Mouse (Mus musculus): ENCODE data around the gene Pdzd7.

Gene Pdzd7

DNA sequence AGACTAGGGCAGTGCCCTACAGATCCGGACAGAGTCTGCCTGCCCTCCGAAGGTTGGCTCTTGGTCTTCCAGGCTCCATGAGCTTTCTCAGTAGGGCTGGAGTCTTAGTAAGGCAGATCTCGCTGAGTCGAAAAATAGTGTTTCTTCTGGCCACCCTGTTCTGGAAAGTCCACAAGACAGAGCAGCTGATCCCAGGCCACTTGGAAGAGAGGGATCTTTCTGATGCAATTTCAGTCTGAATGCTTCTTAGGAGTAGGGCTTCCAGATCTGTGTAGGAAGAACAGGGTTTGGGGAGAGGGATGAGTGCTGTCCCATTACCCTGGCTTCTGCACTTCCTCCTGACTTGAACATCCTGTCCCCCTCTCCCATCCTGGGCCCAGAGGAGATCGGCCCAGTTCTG, at the start of gene Pdzd7:
Gene Pdzd7, minus strand, starts transcription at position 67 of the 400 bp plus-strand sequence.
- no peak for DNase-seq (ENCODE audit: extremely low spot score, low read depth, low spot score)

DNA sequence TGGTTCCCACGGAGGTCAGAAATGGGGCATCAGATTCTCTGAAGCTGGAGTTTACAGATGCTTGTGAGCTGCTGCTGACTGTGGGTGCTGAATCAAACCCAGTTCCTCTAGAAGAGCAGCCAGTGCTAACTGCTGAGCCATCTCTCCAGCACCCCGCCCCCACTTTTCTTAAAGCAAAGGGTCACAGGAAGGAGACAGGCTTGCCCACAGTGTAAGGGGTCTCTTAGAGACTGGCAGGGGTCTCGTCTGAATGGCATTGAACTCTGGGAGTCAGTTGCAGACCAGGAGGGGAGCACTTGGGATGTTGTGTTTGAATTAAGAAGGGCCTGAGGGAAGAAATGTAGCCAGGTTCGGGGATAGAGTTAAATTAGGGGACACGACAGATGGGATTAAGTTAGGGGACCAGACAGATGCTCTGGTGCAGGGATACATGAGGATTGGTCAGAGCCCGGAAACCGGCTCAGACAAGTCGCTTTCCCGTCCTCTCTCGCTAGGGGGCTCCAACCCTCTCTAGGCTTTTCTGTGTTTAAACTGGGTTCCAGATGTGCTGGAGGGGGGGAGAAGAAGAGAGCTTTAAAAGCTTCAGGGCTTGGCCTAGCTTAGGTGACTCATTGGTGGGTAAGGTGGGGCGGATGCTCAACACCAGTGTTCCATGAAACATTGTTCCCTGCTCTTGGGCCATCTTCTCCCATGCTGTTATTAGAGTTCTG, 36.5 kb upstream of the Pdzd7 start:
- DNase-seq (ENCODE audit: extremely low spot score, low read depth, low spot score), result no peak

DNA sequence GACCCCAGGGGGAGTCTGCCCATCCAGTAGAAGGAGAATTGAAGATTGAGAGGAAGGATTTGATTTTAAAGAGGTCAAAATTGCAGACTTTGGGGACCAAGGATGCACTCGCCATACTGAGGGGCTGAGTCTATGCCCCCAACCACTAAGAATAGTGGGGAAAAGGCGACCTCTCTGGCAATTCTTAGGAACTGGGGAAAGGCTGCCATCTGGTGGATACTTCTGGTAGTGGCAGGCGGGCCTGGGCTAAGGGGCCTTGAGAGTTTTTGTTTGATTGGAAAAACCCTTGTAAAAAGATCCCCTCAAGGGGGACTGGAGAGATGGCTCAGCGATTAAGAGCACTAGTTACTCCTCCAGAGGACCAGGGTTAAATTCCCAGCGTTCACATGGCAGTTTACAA, 35.8 kb upstream of the Pdzd7 start:
- no peak for DNase-seq (ENCODE audit: extremely low spot score, low read depth, low spot score)

DNA sequence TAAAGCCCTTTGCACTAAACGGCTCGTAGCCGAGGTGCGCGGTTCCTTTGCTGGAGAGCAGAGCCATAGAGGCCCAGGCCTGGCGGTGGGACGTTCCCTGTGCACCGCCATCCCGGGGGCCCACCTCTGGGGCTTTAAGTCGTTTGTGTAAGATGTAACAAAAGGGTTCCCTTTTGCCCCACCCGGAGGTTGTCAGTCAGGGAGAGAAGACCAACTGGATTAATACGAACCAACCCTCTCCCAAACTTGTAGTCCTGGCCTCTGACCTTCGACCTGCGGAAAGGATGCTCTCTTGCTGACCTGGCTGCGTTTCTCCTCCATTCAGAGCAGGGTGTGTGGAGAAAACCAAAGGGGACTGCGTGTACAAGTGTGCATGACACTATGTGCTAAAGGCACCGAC, 35.2 kb upstream of the Pdzd7 start:
- no peak for DNase-seq (ENCODE audit: extremely low spot score, low read depth, low spot score)

DNA sequence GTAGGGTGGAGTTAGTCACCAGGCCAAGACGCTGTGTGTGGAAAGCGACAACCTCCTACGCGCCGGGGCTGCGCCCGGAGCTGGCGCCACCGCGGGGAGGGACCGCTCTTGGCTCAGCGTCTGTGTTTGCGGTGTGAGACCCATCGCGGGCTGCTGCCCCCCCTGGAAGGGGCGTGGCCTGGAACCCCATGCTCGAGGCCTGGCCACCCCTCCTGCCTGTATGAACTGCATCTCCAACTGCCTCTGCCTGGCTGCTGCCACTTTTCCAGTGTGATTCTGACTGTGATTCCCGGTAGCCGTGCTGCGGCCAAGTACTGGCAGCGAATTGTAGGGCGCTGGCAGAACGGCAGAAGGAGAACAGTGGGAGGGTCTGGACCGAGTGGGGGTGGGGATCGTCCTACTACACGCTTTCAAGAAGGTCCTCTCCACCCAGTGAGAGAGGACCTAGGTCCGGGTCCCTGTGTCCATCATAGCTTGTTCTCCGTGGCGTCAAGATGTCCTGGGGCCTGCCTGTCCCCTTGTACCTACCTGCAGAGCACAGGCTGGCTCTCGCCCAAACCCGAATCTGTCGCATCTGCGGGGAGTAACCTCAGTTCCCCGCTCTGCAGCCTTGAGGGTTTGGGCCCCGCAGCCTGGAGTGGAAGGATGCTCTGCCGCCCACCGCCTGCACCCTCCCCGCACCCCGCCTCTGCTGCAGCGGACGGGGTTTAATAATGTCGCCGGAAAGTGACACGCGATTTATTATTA, 34.4 kb upstream of the Pdzd7 start:
- DNase-seq (ENCODE audit: extremely low spot score, low read depth, low spot score), result no peak

DNA sequence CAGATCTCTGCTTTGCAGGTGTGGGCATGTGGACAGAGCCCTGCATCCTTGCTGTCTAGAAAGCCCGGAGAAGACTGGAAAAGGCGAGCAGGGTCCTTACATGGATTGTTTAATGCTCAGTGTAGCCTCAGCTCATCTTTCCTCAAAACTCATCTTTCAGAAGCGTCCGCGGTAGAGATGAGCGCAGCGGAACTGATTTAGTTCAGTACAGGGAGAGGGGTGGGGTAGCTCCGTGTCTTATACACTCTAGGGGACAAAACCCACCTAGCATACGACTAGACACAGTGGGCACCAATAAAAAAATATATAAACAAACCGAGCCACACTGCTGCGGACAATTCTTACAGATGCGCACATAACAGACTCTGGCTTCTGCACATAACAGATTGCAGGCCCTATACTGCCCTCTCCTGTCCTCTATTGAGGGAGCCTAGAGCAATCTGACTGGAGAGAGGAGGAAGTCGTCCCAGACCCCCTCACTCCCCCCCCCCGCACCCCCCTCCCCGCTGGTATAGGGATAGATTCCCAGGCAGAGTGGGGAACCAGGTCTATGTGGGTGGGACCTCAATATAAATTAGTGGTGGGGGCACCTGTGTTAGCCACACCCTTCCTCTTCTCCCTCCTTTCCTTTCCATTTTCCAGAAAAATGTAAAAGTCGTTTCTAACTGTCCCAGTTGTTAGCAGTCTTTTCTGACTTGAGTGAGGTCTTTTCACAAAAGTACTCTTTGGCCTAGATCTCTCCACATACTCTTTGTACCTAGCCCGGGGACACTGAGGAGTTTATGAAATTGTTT, 33.7 kb upstream of the Pdzd7 start:
- no peak for DNase-seq (ENCODE audit: extremely low spot score, low read depth, low spot score)

DNA sequence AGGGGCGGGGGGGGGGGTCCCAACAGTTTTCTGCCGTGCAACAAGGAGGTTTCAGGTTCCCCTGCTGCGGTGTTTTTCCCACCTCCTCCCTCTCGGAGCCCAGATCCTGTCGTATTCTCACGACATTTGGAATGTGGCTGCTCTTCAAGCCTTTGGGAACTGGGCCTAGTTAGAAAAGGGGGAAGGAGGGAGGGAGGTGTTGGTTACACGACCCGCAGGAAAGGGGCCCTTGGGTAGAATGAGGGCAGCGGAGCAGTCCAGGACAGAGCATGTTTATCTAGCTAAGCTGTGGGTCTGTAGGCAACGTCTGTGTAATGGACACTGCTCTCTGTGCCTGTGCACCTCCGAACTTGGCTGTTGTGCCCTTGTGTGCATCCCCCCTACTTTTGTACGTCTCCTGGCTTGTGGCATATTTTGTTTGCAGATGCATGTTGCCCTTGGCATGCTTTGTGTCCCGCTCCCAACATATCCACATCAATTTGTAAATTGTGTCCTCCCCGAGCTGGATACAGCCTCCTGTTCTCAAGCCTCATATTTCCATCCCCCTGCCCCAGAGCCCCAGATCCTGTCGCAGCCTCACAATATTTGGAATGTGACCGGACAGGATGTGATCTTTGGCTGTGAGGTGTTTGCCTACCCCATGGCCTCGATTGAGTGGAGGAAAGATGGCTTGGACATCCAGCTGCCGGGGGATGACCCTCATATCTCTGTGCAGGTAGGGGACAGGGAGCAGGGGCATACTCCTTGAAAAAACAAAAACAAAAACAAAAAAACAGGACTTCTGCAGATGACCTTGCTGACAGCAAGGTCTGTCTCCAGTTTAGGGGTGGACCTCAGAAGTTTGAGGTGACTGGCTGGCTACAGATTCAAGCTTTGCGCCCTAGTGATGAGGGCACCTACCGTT, 32.5 kb upstream of the Pdzd7 start:
- no peak for DNase-seq (ENCODE audit: extremely low spot score, low read depth, low spot score)

DNA sequence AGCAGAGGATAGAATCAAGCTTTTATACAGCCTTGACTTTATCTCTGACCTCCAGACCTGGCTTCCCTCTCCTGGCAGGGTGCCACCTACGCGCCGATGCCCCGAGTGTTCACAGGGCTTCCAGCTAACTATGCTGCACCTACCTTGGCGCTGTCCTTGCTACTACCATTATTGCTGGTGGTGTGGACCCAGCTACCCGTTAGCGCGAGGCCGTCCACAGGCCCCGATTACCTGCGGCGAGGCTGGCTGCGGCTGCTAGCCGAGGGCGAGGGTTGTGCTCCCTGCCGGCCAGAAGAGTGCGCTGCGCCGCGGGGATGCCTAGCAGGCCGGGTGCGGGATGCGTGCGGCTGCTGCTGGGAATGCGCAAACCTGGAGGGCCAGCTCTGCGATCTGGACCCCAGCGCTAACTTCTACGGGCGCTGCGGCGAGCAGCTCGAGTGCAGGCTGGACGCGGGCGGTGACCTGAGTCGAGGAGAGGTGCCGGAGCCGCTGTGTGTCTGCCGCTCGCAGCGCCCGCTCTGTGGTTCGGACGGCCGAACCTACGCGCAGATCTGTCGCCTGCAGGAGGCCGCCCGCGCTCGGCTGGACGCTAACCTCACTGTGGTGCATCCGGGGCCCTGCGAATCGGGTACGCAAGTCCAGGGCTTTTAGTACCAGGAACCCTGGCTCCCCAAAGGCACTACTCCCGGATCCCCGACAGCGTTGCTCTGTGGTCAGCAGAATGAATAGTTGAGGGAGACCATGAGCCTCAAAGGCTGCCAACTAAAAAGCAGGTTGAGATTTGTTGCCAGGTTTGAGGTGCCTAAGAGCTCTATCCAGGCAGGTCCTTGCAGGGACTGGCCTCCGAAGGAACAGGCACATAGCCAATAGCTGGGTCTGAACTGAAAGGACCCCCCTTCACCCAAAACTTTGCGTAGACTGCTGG, 31.3 kb upstream of the Pdzd7 start:
- DNase-seq (ENCODE audit: extremely low spot score, low read depth, low spot score), result no peak

DNA sequence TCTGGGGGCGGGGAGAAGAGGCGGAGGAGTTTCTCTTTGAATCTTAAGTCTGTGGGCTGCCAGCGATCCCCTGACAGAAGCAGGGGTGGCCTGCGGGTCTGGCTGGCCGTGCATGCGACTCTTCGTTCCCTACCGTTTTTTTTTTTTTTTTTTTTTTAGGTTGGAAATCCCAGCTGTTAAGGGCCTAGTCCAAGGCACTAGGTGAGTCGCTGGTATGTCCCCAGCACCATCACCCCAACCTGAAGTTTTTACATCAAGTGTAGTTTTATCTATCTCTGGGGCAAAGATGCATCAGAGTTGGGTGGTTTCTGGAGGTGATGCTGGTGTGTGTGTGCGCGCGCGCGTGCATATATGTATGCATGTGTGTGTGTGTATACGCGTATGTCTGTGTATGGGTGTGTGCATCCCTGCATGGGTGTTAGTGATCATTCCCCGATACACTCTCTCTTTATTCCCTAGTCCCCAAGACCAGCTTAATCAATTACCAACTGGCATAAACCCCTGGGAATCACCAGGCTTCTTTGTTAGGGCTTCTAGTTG, 30.6 kb upstream of the Pdzd7 start:
- no peak for DNase-seq (ENCODE audit: extremely low spot score, low read depth, low spot score)

DNA sequence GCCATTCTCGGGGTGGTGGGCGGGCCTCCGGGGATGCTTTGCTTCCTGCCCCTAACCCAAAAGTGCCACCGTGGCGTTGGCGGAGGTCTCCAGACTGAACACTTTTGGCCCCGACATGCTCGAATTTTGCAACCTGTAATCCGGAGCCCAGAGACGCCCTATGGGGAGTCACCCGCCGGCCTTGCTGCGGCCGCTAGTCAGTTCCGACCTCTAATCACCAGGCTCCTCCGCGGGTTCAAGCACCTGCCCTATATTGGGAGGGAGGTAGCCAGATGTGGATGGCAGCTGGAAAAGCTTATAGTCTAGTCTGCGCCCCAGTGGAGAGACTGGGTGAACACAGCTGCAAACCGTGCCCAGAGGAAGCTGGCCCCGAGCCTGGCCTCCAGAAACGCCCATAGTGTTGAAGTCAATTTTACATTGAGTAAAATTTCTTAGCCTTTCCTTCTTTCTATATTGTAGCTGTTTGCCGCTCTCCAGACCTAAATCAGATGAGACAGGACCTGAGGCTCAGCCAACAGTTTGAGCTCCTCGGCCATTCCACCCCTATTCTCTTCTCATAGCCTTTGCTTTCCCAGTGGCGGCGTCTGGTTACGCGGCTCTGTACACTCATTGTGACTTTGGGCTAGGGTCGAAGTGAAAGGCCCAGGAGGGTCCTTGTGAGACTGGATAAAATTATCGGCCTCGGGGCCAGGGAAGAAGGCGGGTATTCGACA, 30.0 kb upstream of the Pdzd7 start:
- DNase-seq (ENCODE audit: extremely low spot score, low read depth, low spot score), result no peak

DNA sequence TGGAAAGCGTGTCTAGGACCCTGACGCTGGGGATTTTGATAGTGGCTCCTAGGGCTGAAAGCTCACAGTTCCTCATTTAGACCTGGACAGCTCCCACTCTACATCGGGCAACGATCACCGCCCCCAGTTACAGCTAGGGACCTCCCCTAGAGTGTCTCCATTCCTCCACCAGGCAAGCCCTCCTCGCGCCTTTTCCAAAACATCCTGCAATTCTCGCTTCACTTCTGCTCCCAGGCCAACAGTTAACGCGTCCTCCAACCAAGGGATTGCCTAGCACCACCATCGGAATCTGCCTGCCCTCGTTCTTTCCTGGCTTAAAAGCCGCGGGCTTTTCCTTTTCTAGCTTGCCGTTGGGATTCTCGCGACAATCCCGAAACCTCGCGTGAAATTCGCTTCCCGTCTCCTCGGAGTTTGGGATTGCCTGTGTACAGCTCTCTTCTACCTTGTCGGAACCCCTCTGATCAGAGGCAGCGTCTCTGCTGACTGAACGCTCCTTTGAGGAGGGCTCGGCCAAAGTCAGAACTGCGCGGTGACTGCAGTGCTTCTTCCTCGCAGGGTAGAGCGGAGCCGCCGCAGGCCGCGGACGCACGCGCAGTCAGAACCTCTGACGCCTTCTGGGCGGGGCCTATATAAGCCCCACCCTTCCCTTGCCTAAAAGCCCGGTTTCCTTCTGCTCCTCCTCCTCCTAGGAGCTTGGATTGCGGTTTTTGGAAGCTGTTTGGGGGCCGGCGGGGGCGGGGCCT, 29.2 kb upstream of the Pdzd7 start, which contains the start of gene Kazald1:
Gene Kazald1, plus strand, starts transcription at position 662 of the 743 bp plus-strand sequence.
- DNase-seq (ENCODE audit: extremely low spot score, low read depth, low spot score), result no peak

DNA sequence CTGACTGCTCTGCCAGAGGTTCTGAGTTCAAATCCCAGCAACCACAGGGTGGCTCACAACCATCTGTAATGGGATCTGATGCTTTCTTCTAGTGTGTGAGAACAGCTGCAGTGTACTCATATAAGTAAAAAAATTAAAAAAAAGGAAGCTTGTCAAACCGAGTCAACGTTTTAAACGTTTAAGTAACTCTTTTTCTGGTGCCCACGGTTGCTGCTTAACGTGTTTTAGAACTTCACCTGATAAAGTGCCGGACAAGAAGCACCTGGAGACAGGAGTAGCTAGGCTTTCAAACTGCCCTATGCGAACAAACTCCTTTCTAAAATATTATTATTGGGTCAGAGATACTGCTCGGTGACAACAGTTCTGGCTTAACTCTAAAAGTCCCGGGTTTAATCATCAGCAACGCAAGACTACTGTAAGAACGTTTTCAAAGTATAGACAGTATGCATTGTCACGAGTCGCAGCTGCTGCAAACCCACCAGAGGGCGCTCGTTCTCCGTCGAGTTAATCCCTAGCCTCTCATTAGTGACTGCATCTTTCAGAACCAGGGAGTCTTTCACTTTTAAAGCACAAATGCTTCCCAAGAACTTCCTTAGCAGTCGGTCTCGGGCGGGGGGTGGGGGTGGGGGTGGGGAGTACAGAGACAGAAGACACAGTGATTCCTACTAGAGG, 28.5 kb upstream of the Pdzd7 start:
- DNase-seq (ENCODE audit: extremely low spot score, low read depth, low spot score), result no peak

DNA sequence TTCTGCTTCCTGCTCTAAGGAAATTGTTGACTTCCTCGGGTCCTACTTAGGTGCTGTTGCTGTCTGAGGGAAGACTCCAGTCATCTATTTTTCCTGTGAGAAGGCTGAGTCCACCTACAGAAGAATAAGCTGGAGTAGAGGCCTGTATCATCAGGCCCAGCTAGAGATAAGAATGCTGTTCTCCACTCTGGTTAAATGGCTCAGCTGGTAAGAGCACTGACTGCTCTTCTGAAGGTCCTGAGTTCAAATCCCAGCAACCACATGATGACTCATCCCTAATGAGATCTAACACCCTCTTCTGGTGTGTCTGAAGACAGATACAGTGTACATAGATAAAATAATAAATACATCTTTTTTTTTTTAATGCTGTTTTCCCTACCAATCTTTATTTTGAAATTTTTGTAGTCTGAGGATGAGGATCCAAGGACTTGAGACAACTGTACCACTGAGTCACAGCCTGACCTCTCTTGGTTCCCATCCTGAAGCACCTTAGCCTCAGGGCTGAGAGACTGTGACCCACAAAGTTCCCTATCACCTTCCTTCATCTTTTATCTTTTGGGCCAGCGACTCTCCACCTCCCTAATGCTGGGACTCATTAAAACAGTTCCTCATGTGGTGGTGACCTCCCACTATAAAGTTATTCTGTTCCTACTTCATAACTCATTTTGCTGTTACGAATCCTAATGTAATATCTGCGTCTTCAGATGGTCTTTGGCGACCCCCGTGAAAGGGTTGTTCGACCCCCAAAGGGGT, 22.4 kb upstream of the Pdzd7 start:
- no peak for DNase-seq (ENCODE audit: extremely low spot score, low read depth, low spot score)

DNA sequence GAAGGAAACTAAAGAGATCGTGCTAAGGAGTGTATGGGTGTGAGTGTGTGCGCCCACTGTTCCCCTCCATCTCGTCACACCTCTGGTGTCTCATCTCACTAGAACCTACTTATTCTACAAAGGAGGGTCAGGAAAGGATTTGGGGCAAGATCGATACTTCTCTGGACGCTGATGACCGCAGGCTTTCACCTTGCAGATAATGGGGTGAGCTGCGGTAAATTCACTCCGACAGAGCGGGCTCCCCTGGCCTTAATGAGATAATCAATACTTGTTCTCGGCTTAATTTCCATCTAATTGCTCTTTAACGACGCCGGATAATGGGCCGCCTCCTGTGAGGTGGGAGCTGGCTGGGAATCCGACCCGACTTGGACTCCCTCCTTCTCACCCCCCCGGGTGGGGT, 21.7 kb upstream of the Pdzd7 start:
- no peak for DNase-seq (ENCODE audit: extremely low spot score, low read depth, low spot score)

DNA sequence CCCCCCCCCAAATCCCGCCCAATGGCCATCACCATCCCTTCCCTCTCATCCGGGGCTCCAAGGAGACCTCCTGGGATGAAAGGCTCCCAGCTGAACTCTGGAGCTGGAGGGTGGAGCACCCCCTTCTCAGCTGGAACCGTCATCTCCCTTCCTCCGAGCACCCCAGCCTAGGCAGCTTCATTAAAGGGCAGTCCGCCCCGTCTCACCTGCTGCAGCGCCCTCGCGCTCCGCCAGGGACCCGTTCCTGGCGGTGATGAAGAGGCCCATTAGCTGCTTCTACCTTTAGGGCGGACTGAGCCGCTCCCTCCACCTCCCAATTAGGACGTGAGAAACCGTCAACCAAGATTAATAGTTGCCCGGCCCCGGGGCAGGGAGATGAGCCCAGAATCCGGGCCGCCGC, 19.7 kb upstream of the Pdzd7 start:
- no peak for DNase-seq (ENCODE audit: extremely low spot score, low read depth, low spot score)

DNA sequence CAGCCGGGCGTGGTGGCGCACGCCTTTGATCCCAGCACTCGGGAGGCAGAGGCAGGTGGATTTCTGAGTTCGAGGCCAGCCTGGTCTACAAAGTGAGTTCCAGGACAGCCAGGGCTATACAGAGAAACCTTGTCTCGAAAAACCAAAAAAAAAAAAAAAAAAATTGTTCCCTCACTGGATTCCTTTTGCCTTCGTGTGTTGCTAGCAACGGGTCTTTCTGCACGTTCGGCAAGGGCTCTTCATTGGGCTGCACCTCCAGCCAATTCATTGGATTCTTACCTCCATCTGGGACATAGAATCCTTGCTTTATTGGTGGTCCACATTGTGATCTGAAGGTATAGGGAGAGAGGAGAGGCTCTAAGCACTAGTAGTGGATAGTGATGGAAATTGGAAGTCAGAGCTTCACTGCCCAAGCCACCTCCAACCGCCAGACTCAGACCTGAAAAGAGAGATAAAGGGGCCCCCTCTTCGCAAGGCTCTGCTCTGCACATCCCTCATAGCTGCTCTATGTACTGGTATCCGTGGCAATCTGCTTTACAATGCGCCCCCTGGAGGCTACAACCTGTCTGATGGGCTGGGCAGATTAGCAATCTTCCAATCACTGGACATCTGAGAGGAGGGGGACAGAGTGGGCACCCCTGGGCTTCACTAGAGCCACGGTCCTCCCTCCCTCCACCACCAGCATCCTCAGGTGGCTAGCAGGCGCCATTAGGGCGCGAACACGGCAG, 18.2 kb upstream of the Pdzd7 start:
- no peak for DNase-seq (ENCODE audit: extremely low spot score, low read depth, low spot score)
